Mouse (Mus musculus) ZHBTc4 (cell line): ENCODE data around the gene Foxi2.

Experiments used
- DNase-seq: peaks from one replicate; pipeline ENCODE4 v3.0.0-alpha.2; 2011; ENCODE audit warnings: low read depth, low spot score

Gene Foxi2

GRCm38 (mm10) chr7:135410237-135410965 lies at the start of gene Foxi2:
Gene Foxi2, plus strand, starts transcription at chr7:135410308.
- DNase-seq, result peak; percentile 45

- DNase-seq, result no peak
Observed at GRCm38 (mm10) chr7:135364606-135365005, 45.5 kb upstream of the Foxi2 start.

GRCm38 (mm10) chr7:135376048-135376447 lies 34.1 kb upstream of the Foxi2 start:
- no peak for DNase-seq

- DNase-seq, result peak; percentile 58
Observed at GRCm38 (mm10) chr7:135376932-135377331, 33.2 kb upstream of the Foxi2 start.

GRCm38 (mm10) chr7:135378331-135378730 lies 31.8 kb upstream of the Foxi2 start:
- DNase-seq, result no peak

- peak; percentile 44 for DNase-seq
Observed at GRCm38 (mm10) chr7:135389039-135389438, 21.1 kb upstream of the Foxi2 start.

- DNase-seq, result no peak
Observed at GRCm38 (mm10) chr7:135392949-135393542, 17.1 kb upstream of the Foxi2 start.

- no peak for DNase-seq
Observed at GRCm38 (mm10) chr7:135394436-135394835, 15.7 kb upstream of the Foxi2 start.

- DNase-seq, result no peak
Observed at GRCm38 (mm10) chr7:135395242-135395641, 14.9 kb upstream of the Foxi2 start.

- DNase-seq, result no peak
Observed at GRCm38 (mm10) chr7:135397096-135397495, 13.0 kb upstream of the Foxi2 start.

- no peak for DNase-seq
Observed at GRCm38 (mm10) chr7:135397874-135398273, 12.2 kb upstream of the Foxi2 start.

GRCm38 (mm10) chr7:135403416-135403815 lies 6.7 kb upstream of the Foxi2 start:
- DNase-seq, result peak; percentile 85

GRCm38 (mm10) chr7:135406761-135407160 lies 3.3 kb upstream of the Foxi2 start:
- no peak for DNase-seq

GRCm38 (mm10) chr7:135408501-135408900 lies 1.6 kb upstream of the Foxi2 start:
- no peak for DNase-seq

- no peak for DNase-seq
Observed at GRCm38 (mm10) chr7:135412357-135412756, 2.2 kb downstream of the Foxi2 start.

GRCm38 (mm10) chr7:135428840-135429239 lies 18.7 kb downstream of the Foxi2 start:
- peak; percentile 71 for DNase-seq

GRCm38 (mm10) chr7:135430903-135431302 lies 20.8 kb downstream of the Foxi2 start:
- DNase-seq, result no peak

- DNase-seq, result no peak
Observed at GRCm38 (mm10) chr7:135443903-135444302, 33.8 kb downstream of the Foxi2 start.

- no peak for DNase-seq
Observed at GRCm38 (mm10) chr7:135451340-135451739, 41.2 kb downstream of the Foxi2 start.

GRCm38 (mm10) chr7:135452366-135452765 lies 42.3 kb downstream of the Foxi2 start:
- DNase-seq, result no peak

- peak; percentile 24 for DNase-seq
Observed at GRCm38 (mm10) chr7:135453690-135454089, 43.6 kb downstream of the Foxi2 start.
